Mouse (Mus musculus): ENCODE measurements at regions not wholly inside any gene's neighbourhood (a gene's known extent, or its start where the extent isn't known, plus 50 kb on each side); places are given as distances from the start of the nearest gene placed in this dataset.

GRCm38 (mm10) chr17:22673891-22674622 lies 73.3 kb downstream of the Vmn2r112 start:
- H3K4me3 ChIP-seq (ENCODE audit: low read depth, low read length), result peak overlapping the region; percentile 55
- H3K4me1 ChIP-seq (replicated peaks; ENCODE audit: control insufficient read depth, insufficient read depth, low read length), result no peaks in the 10 kb centered on the region
- peak; percentile 49 for DNase-seq (ENCODE audit: low spot score)
- no peaks in the 10 kb centered on the region for H3K36me3 ChIP-seq (ENCODE audit: control insufficient read depth, insufficient read depth, low read length)
- WGBS, result 14% methylated on average over 16 of the region's 16 CpGs
- ATAC-seq (replicated peaks; ENCODE audit: low FRiP score), result peak; percentile 89
- H3K9ac ChIP-seq (ENCODE audit: low read depth, low read length), result peak overlapping the region; percentile 58; the same call in 1 of the 2 replicates
- H3K9me3 ChIP-seq (ENCODE audit: control insufficient read depth, low read length), result no peaks in the 10 kb centered on the region
- no peaks in the 10 kb centered on the region for H3K27me3 ChIP-seq (replicated peaks; ENCODE audit: control insufficient read depth, insufficient read depth, low read length)
- H3K4me2 ChIP-seq, result peak overlapping the region; percentile 62
- no peak overlapping the region for H3K27ac ChIP-seq (ENCODE audit: low read depth, low read length)

Data from liver, embryonic 11.5 days (tissue).